In the genomic region with DNA sequence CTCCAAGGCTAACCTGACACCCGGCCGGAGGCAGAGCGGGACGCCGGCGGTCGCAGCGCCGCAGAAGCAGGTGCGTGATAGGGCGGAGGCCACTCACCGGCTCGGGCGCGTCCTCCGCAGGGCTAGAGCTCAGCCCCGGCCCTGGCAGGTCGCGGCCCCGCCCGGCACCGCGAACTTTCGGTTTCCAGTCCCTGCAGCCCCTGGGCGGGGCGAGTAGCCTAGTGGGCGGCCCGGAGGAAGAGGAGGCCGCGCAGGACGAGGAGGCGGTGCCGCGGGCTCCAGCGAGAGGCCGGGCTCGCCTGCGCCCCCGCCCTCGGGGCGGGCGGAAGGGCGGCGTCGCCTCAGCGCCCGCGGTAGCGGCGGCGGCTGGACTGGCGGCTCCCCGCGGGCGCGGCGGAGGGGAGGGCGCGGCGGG, we compare ENCODE assay signal across 8 mouse cellular contexts. TPM values are rescaled to one million over a fixed set of nuclear protein-coding genes. Genes with fewer than 3 reads are reported as not detected.
A peak's percentile ranks its signal among the peaks of the same experiment; 100 is the strongest.
DNase-seq lines count a peak whose midpoint lies in the region; ATAC-seq lines count a peak whose summit lies in the region.

No protein-coding gene starts in this region.

- H3K4me1 ChIP-seq in hindbrain, embryonic 15.5 days (replicated peaks): peaks cover 45% of the 10 kb centered on the region

- ATAC-seq in hindbrain, embryonic 15.5 days (ENCODE audit: low FRiP score, low read depth): peak; percentile 90
- ATAC-seq in megakaryocyte progenitor cell, adult 5-6 weeks (replicated peaks; ENCODE audit: poor library complexity): peak; percentile 65

- H3K9ac ChIP-seq in hindbrain, embryonic 15.5 days: peak overlapping the region; percentile 94

- H3K36me3 ChIP-seq in hindbrain, embryonic 15.5 days: peaks cover 36% of the 10 kb centered on the region

- peak; percentile 92 for DNase-seq in R1 (ENCODE audit: low read depth, low spot score)
- peak; percentile 84 to 89 for DNase-seq in cerebellum, postnatal 14 days
- peak; percentile 83 to 85 for DNase-seq in frontal cortex, postnatal 36 days (ENCODE audit: low spot score in 2 of 2)
- peak; percentile 73 to 84 for DNase-seq in left cerebral cortex, adult 9 months (ENCODE audit: low spot score in 2 of 2)
- DNase-seq in right cerebral cortex, postnatal 10 days (ENCODE audit: low spot score in 2 of 2): peak; percentile 91 to 92
- DNase-seq in urinary bladder, postnatal 14 days (ENCODE audit: low spot score): peak; percentile 95

- peak overlapping the region; percentile 94 for H3K4me3 ChIP-seq in hindbrain, embryonic 15.5 days

- 0% methylated on average over 19 of the region's 60 CpGs for WGBS in hindbrain, embryonic 15.5 days

- H3K27me3 ChIP-seq in hindbrain, embryonic 15.5 days: no peaks in the 10 kb centered on the region

- no peaks in the 10 kb centered on the region for H3K9me3 ChIP-seq in hindbrain, embryonic 15.5 days

- H3K27ac ChIP-seq in hindbrain, embryonic 15.5 days (replicated peaks): peak overlapping the region; percentile 96

- H3K4me2 ChIP-seq in hindbrain, embryonic 15.5 days: peak overlapping the region; percentile 78

RNA-seq across cellular contexts. Expression of a gene that starts 0.3 kb away (rescaled TPM):
- 8.0 and 9.7 TPM in 2 replicates for polyA plus RNA-seq in hindbrain, embryonic 15.5 days (2015; fragmentation: Nextera tagmentation; extraction: Ambion mirVana)
- 14.9 and 18.2 TPM in 2 replicates for total RNA-seq in megakaryocyte progenitor cell, adult 5-6 weeks (2015)
- total RNA-seq in megakaryocyte progenitor cell, adult 5-6 weeks (2017): 25.3 and 26.1 TPM in 2 replicates

RNA-seq across cellular contexts. Expression of a gene that starts 47.5 kb away (rescaled TPM):
- 35.4 and 38.0 TPM in 2 replicates for polyA plus RNA-seq in hindbrain, embryonic 15.5 days (2015; fragmentation: Nextera tagmentation; extraction: Ambion mirVana)
- total RNA-seq in megakaryocyte progenitor cell, adult 5-6 weeks (2015): 34.4 and 35.0 TPM in 2 replicates
- 105 and 132 TPM in 2 replicates for total RNA-seq in megakaryocyte progenitor cell, adult 5-6 weeks (2017)

Comparison
In these comparisons a context has a peak if more than half of its experiments do, and no peak if none do; other contexts are left out.
1. Peak in every context shown above with its lines: DNase-seq, ATAC-seq, H3K4me3 ChIP-seq and H3K27ac ChIP-seq.